Mouse (Mus musculus): ENCODE measurements around the gene Slc5a4a. TPM values are rescaled to one million over a fixed set of nuclear protein-coding genes. Genes with fewer than 3 reads are reported as not detected.
A peak's percentile ranks its signal among the peaks of the same experiment; 100 is the strongest.

The Slc5a4a gene
- polyA plus RNA-seq, 1 experiment from 2014 or later = not detected

GRCm38 (mm10) chr10:76218240-76218639, 71.0 kb downstream of the Slc5a4a start:
- Histone ChIP-seq H3K9ac (no peak overlapping the region), H3K9me3 (peaks cover 19% of the 10 kb centered on the region), H3K4me2 (no peak overlapping the region), H3K36me3 (peaks cover 99% of the 10 kb centered on the region), H3K27ac (replicated peaks) (no peak overlapping the region), H3K27me3 (replicated peaks) (no peaks in the 10 kb centered on the region), H3K4me3 (no peak overlapping the region), H3K4me1 (no peaks in the 10 kb centered on the region)
- ATAC-seq (ENCODE audit: extremely low read depth, insufficient number of reproducible peaks, low FRiP score, low TSS enrichment) = no peak
- 73% methylated on average over 9 of the region's 9 CpGs for whole genome bisulfite sequencing

- Histone ChIP-seq H3K27ac (replicated peaks) (no peak overlapping the region), H3K4me2 (no peak overlapping the region), H3K4me1 (0 out of 2 replicates have a peak, but pooled peaks cover 4% of the 10 kb centered on the region), H3K9ac (no peak overlapping the region), H3K36me3 (peaks cover 50% of the 10 kb centered on the region), H3K27me3 (replicated peaks) (no peaks in the 10 kb centered on the region), H3K9me3 (no peaks in the 10 kb centered on the region), H3K4me3 (no peak overlapping the region)
- ATAC-seq (ENCODE audit: extremely low read depth, insufficient number of reproducible peaks, low FRiP score, low TSS enrichment) = no peak
- WGBS = 86% methylated on average over 11 of the region's 11 CpGs
These were observed 78.7 kb downstream of the Slc5a4a start for GRCm38 (mm10) chr10:76225944-76226343.

- Histone ChIP-seq H3K9me3 (no peaks in the 10 kb centered on the region), H3K36me3 (peaks cover 17% of the 10 kb centered on the region), H3K4me2 (no peak overlapping the region), H3K4me3 (no peak overlapping the region), H3K27me3 (replicated peaks) (no peaks in the 10 kb centered on the region), H3K27ac (replicated peaks) (no peak overlapping the region), H3K9ac (no peak overlapping the region), H3K4me1 (0 out of 2 replicates have a peak, but pooled peaks cover 4% of the 10 kb centered on the region)
- WGBS = 71% methylated on average over 1 of the region's 1 CpGs
- no peak for ATAC-seq (ENCODE audit: extremely low read depth, insufficient number of reproducible peaks, low FRiP score, low TSS enrichment)
These were observed 82.4 kb downstream of the Slc5a4a start for GRCm38 (mm10) chr10:76229627-76230026.

GRCm38 (mm10) chr10:76237341-76238225, 90.3 kb downstream of the Slc5a4a start, which contains the start of gene Prmt2:
TSS of gene Prmt2 (minus strand) at chr10:76237865.
- ATAC-seq (ENCODE audit: extremely low read depth, insufficient number of reproducible peaks, low FRiP score, low TSS enrichment) = peak; percentile 92
- peaks cover 12% of the 10 kb centered on the region for H3K36me3 ChIP-seq
- peak within 1 kb of the TSS; percentile 84 for H3K4me2 ChIP-seq
- H3K9me3 ChIP-seq = no peaks in the 10 kb centered on the region
- H3K27ac ChIP-seq (replicated peaks) = peak within 1 kb of the TSS; percentile 93
- peaks cover 31% of the 10 kb centered on the region for H3K4me1 ChIP-seq
- H3K9ac ChIP-seq = peak within 1 kb of the TSS; percentile 87
- H3K4me3 ChIP-seq = peak within 1 kb of the TSS; percentile 86
- WGBS = under 1% methylated on average over 47 of the region's 47 CpGs
- H3K27me3 ChIP-seq (replicated peaks) = no peaks in the 10 kb centered on the region

MicroRNAs encoded within 50 kb of the gene (microRNA counts, 519-probe panel; counts per million panel counts)
- 209 counts per million, percentile 61 among the panel's probes with 10 or more counts for microRNA mmu-miR-678

Small RNAs within 50 kb of the gene (microRNA-seq; reads per million reads assigned to microRNA genes)
- not detected for gene Mir678

Other genes with a start within 250 kb of the Slc5a4a start
- 118 and 125 TPM in 2 replicates for gene Smarcb1, start 225.8 kb upstream of the Slc5a4a start, polyA plus RNA-seq (2015; fragmentation: Nextera tagmentation; extraction: Ambion mirVana)
- gene Chchd10, start 214.3 kb upstream of the Slc5a4a start, polyA plus RNA-seq (2015; fragmentation: Nextera tagmentation; extraction: Ambion mirVana) = 463 and 524 TPM in 2 replicates
- 28.6 and 30.7 TPM in 2 replicates for gene Mmp11, start 211.0 kb upstream of the Slc5a4a start, polyA plus RNA-seq (2015; fragmentation: Nextera tagmentation; extraction: Ambion mirVana)
- 0.99 and 1.8 TPM in 2 replicates for gene Gm867, start 206.8 kb upstream of the Slc5a4a start, polyA plus RNA-seq (2015; fragmentation: Nextera tagmentation; extraction: Ambion mirVana)
- gene Vpreb3, start 204.4 kb upstream of the Slc5a4a start, polyA plus RNA-seq (2015; fragmentation: Nextera tagmentation; extraction: Ambion mirVana) = 0.25 and 0.41 TPM in 2 replicates
- not detected in 2 replicates for gene Gm5134, start 192.9 kb upstream of the Slc5a4a start, polyA plus RNA-seq (2015; fragmentation: Nextera tagmentation; extraction: Ambion mirVana)
- 12.2 and 12.5 TPM in 2 replicates for gene Zfp280b, start 114.8 kb upstream of the Slc5a4a start, polyA plus RNA-seq (2015; fragmentation: Nextera tagmentation; extraction: Ambion mirVana)
- gene Slc5a4b, start 36.5 kb upstream of the Slc5a4a start, polyA plus RNA-seq (2015; fragmentation: Nextera tagmentation; extraction: Ambion mirVana) = not detected in 2 replicates
- 50.9 and 57.4 TPM in 2 replicates for gene Prmt2, start 90.4 kb downstream of the Slc5a4a start, polyA plus RNA-seq (2015; fragmentation: Nextera tagmentation; extraction: Ambion mirVana)
- 0.16 and 0.42 TPM in 2 replicates for gene S100b, start 106.4 kb downstream of the Slc5a4a start, polyA plus RNA-seq (2015; fragmentation: Nextera tagmentation; extraction: Ambion mirVana)
- 7.5 and 8.1 TPM in 2 replicates for gene Dip2a, start 197.8 kb downstream of the Slc5a4a start, polyA plus RNA-seq (2015; fragmentation: Nextera tagmentation; extraction: Ambion mirVana)

All from heart, embryonic 13.5 days (tissue).